Mouse (Mus musculus) cerebellum, adult 2 months (tissue): ENCODE data around the gene Prr14l. TPM values are rescaled to one million over a fixed set of nuclear protein-coding genes. Genes with fewer than 3 reads are reported as not detected.

Source experiments
- DNase-seq, 2 experiments: peaks; one replicate each; pipeline ENCODE4 v3.0.0; 2021
- H3K27ac ChIP-seq: fragments of 200-500 bp; 2 replicates; pipeline ENCODE4 v1.5.1; 2012; ENCODE audit warnings: low read length, control low read depth, inconsistent platforms; ENCODE audit not compliant: insufficient read depth
- H3K27me3 ChIP-seq: fragments of 200-500 bp; 2 replicates; pipeline ENCODE4 v1.6.1; 2012; ENCODE audit warnings: inconsistent platforms, mild to moderate bottlenecking, low read length, moderate library complexity; ENCODE audit not compliant: control insufficient read depth, insufficient read depth
- H3K4me1 ChIP-seq: fragments of 200-500 bp; 2 replicates; pipeline ENCODE4 v1.6.1; 2011; ENCODE audit warnings: low read length; ENCODE audit not compliant: control insufficient read depth, insufficient read depth
- H3K4me3 ChIP-seq: fragments of 200-500 bp; replicated peaks from 2 replicates; pipeline ENCODE3; 2011; ENCODE audit warnings: mild to moderate bottlenecking, low read depth, low read length, control low read depth; ENCODE audit not compliant: insufficient read depth
- CTCF ChIP-seq: fragments of 200-500 bp; IDR thresholded peaks from 2 replicates; pipeline ENCODE4 v1.5.1; 2011; ENCODE audit warnings: low read depth, mild to moderate bottlenecking, control low read depth, low read length, moderate library complexity, borderline replicate concordance; ENCODE audit not compliant: insufficient read depth
- POLR2A ChIP-seq: fragments of 200-500 bp; IDR thresholded peaks from 2 replicates; pipeline ENCODE4 v1.6.1; 2011; ENCODE audit warnings: low read length, control low read depth, borderline replicate concordance; ENCODE audit not compliant: insufficient read depth
- WGBS: fragments of 180-500 bp; shearing (Covaris S2); methylation state at CpG from one replicate; pipeline ENCODE4 v1.1.7; 2018; 5-methylcytosine and 5-hydroxymethylcytosine counted together
- polyA plus RNA-seq: library from polyadenylated mRNA; depleted of rRNA; stranded (reverse); fragments of >200 nt; gene quantifications from 2 replicates; pipeline ENCODE4 v1.2.3, GENCODE M21; 2012; rRNA removed

Gene Prr14l
- polyA plus RNA-seq, 1 experiment, result 18.4 TPM

DNA sequence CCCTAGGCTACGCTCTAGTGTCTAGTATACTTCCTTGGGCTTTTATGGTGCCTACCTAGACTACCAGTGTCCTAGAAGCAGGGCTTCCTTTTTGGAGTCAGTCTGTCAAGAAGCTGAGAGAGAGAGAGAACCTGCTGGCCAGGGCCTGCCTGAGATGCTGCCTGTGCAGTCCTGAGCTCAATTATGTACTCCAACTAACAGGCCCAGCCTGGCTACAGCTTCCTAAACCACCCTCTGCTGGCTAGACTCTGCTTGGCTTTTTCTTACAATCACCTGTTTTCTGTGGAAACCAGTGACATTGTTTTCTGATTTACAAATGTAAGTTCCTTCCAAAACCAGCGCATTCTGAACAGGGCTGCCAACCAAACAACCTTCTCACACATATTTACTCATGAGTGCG is 113.9 kb downstream of the Prr14l start:
- TF ChIP-seq CTCF (no peak), POLR2A (no peak)
- no peak overlapping the region for H3K27ac ChIP-seq
- no peak for DNase-seq

More for the DNA sequence above, 113.9 kb downstream of the Prr14l start:
- peaks cover 32% of the 10 kb centered on the region for H3K4me1 ChIP-seq
- 96% methylated on average over 3 of the region's 3 CpGs for WGBS
- H3K27me3 ChIP-seq, result no peaks in the 10 kb centered on the region
- no peak overlapping the region for H3K4me3 ChIP-seq

Other genes starting within 250 kb of the Prr14l start
- 8.3 and 8.6 TPM in 2 replicates for gene Yes1, start 243.1 kb downstream of the Prr14l start, polyA plus RNA-seq
- 60.3 and 62.9 TPM in 2 replicates for gene Pisd, start 68.6 kb downstream of the Prr14l start, polyA plus RNA-seq
- 1.3 and 1.4 TPM in 2 replicates for gene Gm20671, start 27.1 kb downstream of the Prr14l start, polyA plus RNA-seq
- 45.8 and 47.4 TPM in 2 replicates for gene Depdc5, start 9.4 kb upstream of the Prr14l start, polyA plus RNA-seq
- gene Ywhah, start 164.6 kb upstream of the Prr14l start, polyA plus RNA-seq, result 1,631 and 1,702 TPM in 2 replicates
- 4.5 and 5.0 TPM in 2 replicates for gene Slc5a1, start 250.0 kb upstream of the Prr14l start, polyA plus RNA-seq